Mouse (Mus musculus) liver, adult 2 months (tissue): ENCODE data around the gene Irf7. TPM values are rescaled to one million over a fixed set of nuclear protein-coding genes. Genes with fewer than 3 reads are reported as not detected.

Experiments used
- DNase-seq: peaks from one replicate; pipeline ENCODE4 v3.0.0-alpha.2; 2011; ENCODE audit warnings: low read depth, low spot score; ENCODE audit errors: extremely low read depth
- H3K27ac ChIP-seq: fragments of 200-500 bp; replicated peaks from 2 replicates; pipeline ENCODE4 v1.5.1; 2012; ENCODE audit warnings: low read depth, mild to moderate bottlenecking, control low read depth, inconsistent platforms, low read length; ENCODE audit not compliant: insufficient read depth
- H3K27me3 ChIP-seq: fragments of 200-500 bp; 2 replicates; pipeline ENCODE4 v1.6.1; 2012; ENCODE audit warnings: mild to moderate bottlenecking, moderate library complexity, low read length, inconsistent platforms; ENCODE audit not compliant: control insufficient read depth, insufficient read depth
- H3K36me3 ChIP-seq: fragments of 200-500 bp; 2 replicates; pipeline ENCODE4 v1.6.1; 2012; ENCODE audit warnings: low read length, inconsistent platforms; ENCODE audit not compliant: control insufficient read depth, insufficient read depth
- H3K4me1 ChIP-seq: fragments of 200-500 bp; 2 replicates; pipeline ENCODE4 v1.6.1; 2011; ENCODE audit warnings: low read length; ENCODE audit not compliant: control insufficient read depth, insufficient read depth
- H3K4me3 ChIP-seq: fragments of 200-500 bp; 2 replicates; pipeline ENCODE4 v1.5.1; 2011; ENCODE audit warnings: low read depth, mild to moderate bottlenecking, control low read depth, low read length, moderate library complexity; ENCODE audit not compliant: insufficient read depth
- H3K79me2 ChIP-seq: fragments of 200-500 bp; 2 replicates; pipeline ENCODE4 v1.6.1; 2012; ENCODE audit warnings: inconsistent platforms, mild to moderate bottlenecking, low read length, moderate library complexity; ENCODE audit not compliant: control insufficient read depth, insufficient read depth
- H3K9ac ChIP-seq: fragments of 200-500 bp; 2 replicates; pipeline ENCODE4 v1.6.1; 2012; ENCODE audit warnings: low read depth, mild to moderate bottlenecking, control low read depth, inconsistent platforms, low read length
- CTCF ChIP-seq: fragments of 200-500 bp; IDR thresholded peaks from 2 replicates; pipeline ENCODE4 v1.5.1; 2011; ENCODE audit warnings: low read depth, low read length, control low read depth
- POLR2A ChIP-seq: fragments of 200-500 bp; IDR thresholded peaks from 2 replicates; pipeline ENCODE4 v1.6.1; 2011; ENCODE audit warnings: low read length, control low read depth; ENCODE audit not compliant: insufficient read depth; ENCODE audit errors: extremely low read depth
- WGBS: fragments of 180-500 bp; shearing (Covaris S2); methylation state at CpG from one replicate; pipeline ENCODE4 v1.1.7; 2018; 5-methylcytosine and 5-hydroxymethylcytosine counted together
- polyA plus RNA-seq: library from polyadenylated mRNA; depleted of rRNA; stranded (reverse); fragments of >200 nt; gene quantifications from 2 replicates; pipeline ENCODE4 v1.2.3, GENCODE M21; 2012
- total RNA-seq: library from RNA; depleted of rRNA; stranded (reverse); fragments of >200 nt; gene quantifications from 2 replicates; pipeline ENCODE4 v1.2.3, GENCODE M21; 2014

The Irf7 gene
- total and polyA plus RNA-seq, 2 experiments: 32.2 to 102 TPM

DNA sequence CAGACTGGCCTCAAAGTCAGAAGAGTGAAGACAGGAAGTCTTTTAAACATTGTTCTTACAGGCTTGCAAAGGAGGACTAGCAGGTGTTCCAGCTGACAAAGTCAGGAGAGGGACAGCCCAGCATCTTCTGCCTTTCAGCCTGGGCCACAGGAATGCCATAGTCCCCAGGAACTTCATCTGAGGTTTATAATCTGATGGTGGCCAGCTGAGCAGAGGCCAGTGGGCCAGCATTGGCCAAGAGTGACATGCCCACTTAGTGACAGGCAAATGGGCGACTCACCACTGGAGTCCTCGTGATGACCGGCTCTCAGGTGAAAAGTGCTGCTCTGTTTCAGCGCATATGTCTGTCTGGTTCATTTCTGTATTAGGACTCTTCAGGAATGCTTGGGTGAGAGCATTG, 35.7 kb downstream of the Irf7 start:
- Histone ChIP-seq H3K9ac (no peak overlapping the region), H3K4me3 (no peak overlapping the region), H3K79me2 (peaks cover 25% of the 10 kb centered on the region), H3K27ac (no peak overlapping the region), H3K27me3 (no peaks in the 10 kb centered on the region), H3K36me3 (peaks cover 28% of the 10 kb centered on the region), H3K4me1 (peaks cover 11% of the 10 kb centered on the region; the same call in 1 of the 2 replicates)
- 89% methylated on average over 4 of the region's 4 CpGs for WGBS
- no peak for TF ChIP-seq CTCF
- no peak for TF ChIP-seq POLR2A
- DNase-seq: no peak

DNA sequence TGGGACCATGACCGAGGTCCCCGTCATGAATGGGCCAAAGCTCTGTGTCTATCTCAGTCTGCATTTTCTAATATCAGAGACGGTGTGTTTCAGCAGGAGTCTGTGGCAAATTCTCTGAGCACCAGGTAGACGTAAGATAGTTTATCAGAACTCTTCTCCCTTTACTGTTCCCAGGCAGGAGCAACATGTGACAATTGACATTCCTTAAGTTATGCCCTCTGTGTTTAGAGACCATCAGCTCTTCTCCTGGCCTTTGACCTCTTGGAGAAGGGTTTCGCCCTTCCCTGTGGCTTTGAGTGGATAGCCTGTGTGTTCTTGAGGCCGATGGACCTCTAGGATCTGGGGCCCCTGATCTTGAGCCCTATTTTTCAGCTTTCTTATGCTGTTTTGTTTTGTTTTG, 36.6 kb downstream of the Irf7 start:
- Histone ChIP-seq H3K27me3 (no peaks in the 10 kb centered on the region), H3K27ac (no peak overlapping the region), H3K36me3 (peaks cover 25% of the 10 kb centered on the region), H3K79me2 (peaks cover 25% of the 10 kb centered on the region), H3K9ac (peak overlapping the region; percentile 77), H3K4me3 (peak overlapping the region; percentile 90), H3K4me1 (peaks cover 11% of the 10 kb centered on the region; the same call in 1 of the 2 replicates)
- no peak for DNase-seq
- TF ChIP-seq POLR2A (no peak), CTCF (no peak)
- WGBS: 20% methylated on average over 6 of the region's 6 CpGs

DNA sequence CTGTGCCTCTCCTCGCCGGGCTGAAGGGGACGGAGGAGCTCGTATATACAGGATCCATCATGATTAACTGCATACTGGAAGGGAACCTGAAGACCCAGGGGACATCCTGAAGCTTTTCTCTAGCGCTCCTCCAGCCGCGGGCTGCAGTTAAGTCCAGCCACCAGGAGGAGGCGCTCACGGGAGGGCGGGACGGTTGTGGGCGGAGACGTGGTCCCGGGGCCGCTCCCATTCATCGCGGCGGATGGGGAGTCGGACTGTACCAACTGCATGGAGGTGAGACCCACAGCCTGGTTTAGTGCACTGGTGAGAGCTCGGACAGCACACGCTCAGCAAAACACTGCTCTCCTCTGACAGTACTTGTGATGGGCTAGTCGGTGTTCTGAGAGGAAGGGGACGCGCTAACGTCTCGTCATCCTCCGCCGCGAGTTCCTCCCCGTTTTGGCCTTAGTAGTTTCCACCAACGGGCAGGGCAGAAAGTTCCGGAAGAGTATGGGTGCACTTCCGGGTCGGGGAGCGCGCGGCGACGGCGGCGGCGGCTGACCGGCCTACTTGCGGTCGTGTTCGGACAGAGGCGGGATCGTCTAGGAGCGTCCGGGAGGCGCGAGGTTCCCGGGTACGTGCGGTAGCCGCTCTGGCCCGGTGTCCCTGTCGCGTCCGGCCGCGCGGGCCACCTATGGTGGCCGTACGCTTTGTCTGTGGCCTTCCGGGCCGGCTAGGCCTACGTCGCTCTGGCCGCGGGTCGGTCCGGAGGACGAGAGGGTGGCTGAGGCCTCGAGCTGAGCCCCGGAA, 37.8 kb downstream of the Irf7 start, which contains the start of gene Phrf1:
Gene Phrf1, plus strand, starts transcription at position 506 of the 789 bp plus-strand sequence.
- Histone ChIP-seq H3K27me3 (no peaks in the 10 kb centered on the region), H3K9ac (peak within 1 kb of the TSS; percentile 77), H3K27ac (peak within 1 kb of the TSS; percentile 76), H3K79me2 (peaks cover 25% of the 10 kb centered on the region), H3K4me1 (peaks cover 11% of the 10 kb centered on the region; the same call in 1 of the 2 replicates), H3K36me3 (peaks cover 18% of the 10 kb centered on the region), H3K4me3 (peak within 1 kb of the TSS; percentile 90)
- peak; percentile 81 for DNase-seq
- under 1% methylated on average over 76 of the region's 76 CpGs for WGBS
- TF ChIP-seq CTCF (peak; percentile 91), POLR2A (peak; percentile 60; the same call in 1 of the 2 replicates)

DNA sequence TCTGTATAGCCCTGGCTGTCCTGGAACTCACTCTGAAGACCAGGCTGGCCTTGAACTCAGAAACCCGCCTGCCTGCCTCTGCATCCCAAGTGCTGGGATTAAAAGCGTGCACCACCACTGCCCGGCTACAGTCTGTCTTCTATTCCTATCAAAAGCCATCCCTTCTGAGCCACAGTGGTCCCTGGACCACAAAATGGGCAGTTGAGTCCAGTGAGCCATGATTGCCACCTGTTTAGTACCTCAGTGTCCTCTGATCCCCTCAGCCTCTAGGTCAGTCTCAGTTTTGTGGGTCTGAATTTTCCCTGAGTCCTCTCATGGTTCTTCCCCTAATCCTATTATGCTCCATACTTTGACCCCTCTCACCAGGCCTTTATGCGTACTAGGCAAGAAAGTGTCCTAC, 38.5 kb downstream of the Irf7 start:
- H3K36me3 ChIP-seq: peaks cover 11% of the 10 kb centered on the region
- 79% methylated on average over 4 of the region's 4 CpGs for WGBS
- H3K27ac ChIP-seq: no peak overlapping the region

DNA sequence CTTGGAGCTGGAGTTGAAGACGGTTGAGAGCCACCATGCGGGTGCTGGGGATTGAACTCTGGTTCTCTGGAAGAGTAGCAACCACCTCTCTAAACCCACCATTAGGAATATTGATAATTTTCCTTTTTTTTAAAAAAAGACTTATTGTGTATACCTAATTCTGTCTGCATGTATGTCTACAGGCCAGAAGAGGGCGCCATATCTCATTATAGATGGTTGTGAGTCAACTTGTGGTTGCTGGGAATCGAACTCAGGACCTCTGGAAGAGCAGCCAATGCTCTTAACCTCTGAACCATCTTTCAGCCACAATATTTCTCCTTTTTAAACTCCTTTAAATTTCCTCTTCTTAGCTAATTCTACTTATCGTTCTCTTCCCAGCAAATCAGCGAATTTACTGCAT, 39.7 kb downstream of the Irf7 start:
- H3K27me3 ChIP-seq: no peaks in the 10 kb centered on the region
- TF ChIP-seq POLR2A (no peak), CTCF (no peak)
- peaks cover 19% of the 10 kb centered on the region for H3K79me2 ChIP-seq
- no peaks in the 10 kb centered on the region; the same call in 1 of the 2 replicates for H3K36me3 ChIP-seq
- H3K4me3 ChIP-seq: no peak overlapping the region
- no peak overlapping the region for H3K27ac ChIP-seq
- H3K4me1 ChIP-seq: peaks cover 13% of the 10 kb centered on the region; the same call in 1 of the 2 replicates
- 95% methylated on average over 6 of the region's 6 CpGs for WGBS
- DNase-seq: no peak
- H3K9ac ChIP-seq: no peak overlapping the region

More for the DNA sequence above, 38.5 kb downstream of the Irf7 start:
- no peaks in the 10 kb centered on the region for H3K27me3 ChIP-seq
- no peak overlapping the region for H3K9ac ChIP-seq
- TF ChIP-seq POLR2A (no peak), CTCF (no peak)
- peaks cover 25% of the 10 kb centered on the region for H3K79me2 ChIP-seq
- H3K4me3 ChIP-seq: no peak overlapping the region
- no peak for DNase-seq
- peaks cover 11% of the 10 kb centered on the region; the same call in 1 of the 2 replicates for H3K4me1 ChIP-seq
